Comparison of ENCODE assay signal across 17 mouse cellular contexts in genomic region chr9:45458363-45458762, GRCm38 (mm10). TPM values are rescaled to one million over a fixed set of nuclear protein-coding genes. Genes with fewer than 3 reads are reported as not detected.
DNase-seq lines count a peak whose midpoint lies in the region; ATAC-seq and TF ChIP-seq lines count a peak whose summit lies in the region.
"Had no signal": no experiment of that assay in that cellular context is flagged by ENCODE, and none has a peak within 500 bp of the region (broad histone marks: within the 10 kb centered on the region; RNA-seq: fewer than 3 reads in every experiment).

No protein-coding gene starts in this region.

- peaks cover 12% of the 10 kb centered on the region for H3K4me1 ChIP-seq in hindbrain, postnatal 0 days (ENCODE audit: insufficient read depth, low read length)
- peaks cover 15% of the 10 kb centered on the region; the same call in 1 of the 2 replicates for H3K4me1 ChIP-seq in hindbrain, embryonic 14.5 days (replicated peaks; ENCODE audit: control insufficient read depth, insufficient read depth, low read length)
- H3K4me1 ChIP-seq in forebrain, postnatal 0 days (ENCODE audit: insufficient read depth): peaks cover 14% of the 10 kb centered on the region
- H3K4me1 ChIP-seq in intestine, embryonic 15.5 days (replicated peaks): no peaks in the 10 kb centered on the region
- H3K4me1 ChIP-seq: heart, embryonic 13.5 days; limb, embryonic 15.5 days had no signal

- no peaks in the 10 kb centered on the region for H3K36me3 ChIP-seq in hindbrain, postnatal 0 days (ENCODE audit: insufficient read depth, low read length)
- H3K36me3 ChIP-seq in hindbrain, embryonic 14.5 days (replicated peaks; ENCODE audit: control insufficient read depth, insufficient read depth): peaks cover 4% of the 10 kb centered on the region; the same call in 1 of the 2 replicates
- H3K36me3 ChIP-seq in forebrain, postnatal 0 days (ENCODE audit: insufficient read depth): peaks cover 15% of the 10 kb centered on the region; the same call in 1 of the 2 replicates
- no peaks in the 10 kb centered on the region for H3K36me3 ChIP-seq in intestine, embryonic 15.5 days
- H3K36me3 ChIP-seq: heart, embryonic 13.5 days; limb, embryonic 15.5 days had no signal

- 0 out of 2 replicates have a peak overlapping the region, but pooled peaks have one; percentile 26 for H3K27ac ChIP-seq in hindbrain, postnatal 0 days
- H3K27ac ChIP-seq in hindbrain, embryonic 14.5 days: no peak overlapping the region
- peak overlapping the region; percentile 40 for H3K27ac ChIP-seq in forebrain, postnatal 0 days (ENCODE audit: low read depth, low read length)
- no peak overlapping the region for H3K27ac ChIP-seq in intestine, embryonic 15.5 days
- H3K27ac ChIP-seq: heart, embryonic 13.5 days; limb, embryonic 15.5 days had no signal

- no peak overlapping the region for H3K4me2 ChIP-seq in hindbrain, postnatal 0 days (ENCODE audit: low read depth, low read length)
- H3K4me2 ChIP-seq in hindbrain, embryonic 14.5 days (replicated peaks): no peak overlapping the region
- no peak overlapping the region for H3K4me2 ChIP-seq in forebrain, postnatal 0 days (ENCODE audit: low read depth)
- no peak overlapping the region for H3K4me2 ChIP-seq in intestine, embryonic 15.5 days (replicated peaks)
- H3K4me2 ChIP-seq: heart, embryonic 13.5 days; limb, embryonic 15.5 days had no signal

- DNase-seq in hindbrain, postnatal 0 days (ENCODE audit: low spot score): peak; percentile 35
- no peak for DNase-seq in hindbrain, embryonic 14.5 days (ENCODE audit: low spot score)
- peak; percentile 59 for DNase-seq in retina, postnatal 1 day
- no peak for DNase-seq in retina, embryonic 14.5 days (ENCODE audit: low spot score)
- peak; percentile 54 for DNase-seq in cerebellum, adult 9-11 months
- DNase-seq in forebrain, postnatal 0 days: peak; percentile 56
- no peak for DNase-seq in gastrocnemius, postnatal 14 days
- DNase-seq: adrenal gland, postnatal 36 days; heart, adult 11 months; heart, postnatal 36 days; kidney, adult 9 months; liver, postnatal 0 days had no signal

- H3K9ac ChIP-seq in hindbrain, postnatal 0 days (replicated peaks; ENCODE audit: low read length): no peak overlapping the region
- H3K9ac ChIP-seq in hindbrain, embryonic 14.5 days: no peak overlapping the region
- H3K9ac ChIP-seq in forebrain, postnatal 0 days: no peak overlapping the region
- H3K9ac ChIP-seq in intestine, embryonic 15.5 days: no peak overlapping the region
- H3K9ac ChIP-seq: heart, embryonic 13.5 days; limb, embryonic 15.5 days; liver, postnatal 0 days had no signal

- H3K27me3 ChIP-seq in hindbrain, postnatal 0 days (ENCODE audit: insufficient read depth, low read length): no peaks in the 10 kb centered on the region
- no peaks in the 10 kb centered on the region for H3K27me3 ChIP-seq in hindbrain, embryonic 14.5 days (ENCODE audit: control insufficient read depth, insufficient read depth, low read length)
- H3K27me3 ChIP-seq in forebrain, postnatal 0 days (ENCODE audit: insufficient read depth, low read length): no peaks in the 10 kb centered on the region
- no peaks in the 10 kb centered on the region for H3K27me3 ChIP-seq in intestine, embryonic 15.5 days (replicated peaks)
- H3K27me3 ChIP-seq: limb, embryonic 15.5 days had no signal

- TF ChIP-seq CTCF in hindbrain, postnatal 0 days (IDR thresholded peaks at IDR 0.05; ENCODE audit: low read depth): peak; percentile 23
- TF ChIP-seq CTCF in forebrain, postnatal 0 days (IDR thresholded peaks at IDR 0.05; ENCODE audit: low read depth): peak; percentile 41

- no peak for ATAC-seq in hindbrain, postnatal 0 days
- no peak for ATAC-seq in hindbrain, embryonic 14.5 days (ENCODE audit: low FRiP score)
- peak; percentile 42; the same call in 1 of the 2 replicates for ATAC-seq in forebrain, postnatal 0 days
- no peak for ATAC-seq in intestine, embryonic 15.5 days
- ATAC-seq: liver, postnatal 0 days had no signal

- intact Hi-C loops in gastrocnemius, postnatal 14 days (cut with DNase I; ENCODE audit: low total_unique reads): no loop called here

- WGBS in hindbrain, postnatal 0 days: 48% methylated on average over 14 of the region's 14 CpGs
- 54% methylated on average over 14 of the region's 14 CpGs for WGBS in hindbrain, embryonic 14.5 days
- 49% methylated on average over 14 of the region's 14 CpGs for WGBS in forebrain, postnatal 0 days
- 74% methylated on average over 14 of the region's 14 CpGs for WGBS in intestine, embryonic 15.5 days

- no peak overlapping the region for H3K4me3 ChIP-seq in hindbrain, postnatal 0 days (ENCODE audit: low read length)
- no peak overlapping the region for H3K4me3 ChIP-seq in hindbrain, embryonic 14.5 days (replicated peaks; ENCODE audit: low read length)
- no peak overlapping the region for H3K4me3 ChIP-seq in forebrain, postnatal 0 days (ENCODE audit: low read depth, low read length)
- no peak overlapping the region for H3K4me3 ChIP-seq in intestine, embryonic 15.5 days (replicated peaks)
- H3K4me3 ChIP-seq: erythroblast, embryonic 14.5 days; heart, embryonic 13.5 days; limb, embryonic 15.5 days had no signal

- H3K9me3 ChIP-seq in hindbrain, postnatal 0 days (ENCODE audit: low read length): no peaks in the 10 kb centered on the region
- H3K9me3 ChIP-seq in hindbrain, embryonic 14.5 days (ENCODE audit: control insufficient read depth, low read length): no peaks in the 10 kb centered on the region
- H3K9me3 ChIP-seq in forebrain, postnatal 0 days (ENCODE audit: low read length): no peaks in the 10 kb centered on the region
- H3K9me3 ChIP-seq in intestine, embryonic 15.5 days: no peaks in the 10 kb centered on the region
- H3K9me3 ChIP-seq: heart, embryonic 13.5 days; limb, embryonic 15.5 days had no signal

RNA-seq across cellular contexts. Expression of gene Dscaml1, which starts 31.9 kb away (rescaled TPM):
- 37.5 and 47.4 TPM in 2 replicates for total RNA-seq in hindbrain, postnatal 0 days (2014; rRNA removed)
- polyA plus RNA-seq in hindbrain, postnatal 0 days (2015; fragmentation: Nextera tagmentation; extraction: Ambion mirVana): 10.5 and 12.4 TPM in 2 replicates
- 13.2 and 15.1 TPM in 2 replicates for polyA plus RNA-seq in hindbrain, embryonic 14.5 days (2014; fragmentation: Nextera tagmentation; extraction: Ambion mirVana)
- total RNA-seq in forebrain, postnatal 0 days (2014; rRNA removed): 28.9 and 42.6 TPM in 2 replicates
- polyA plus RNA-seq in forebrain, postnatal 0 days (2015; fragmentation: Nextera tagmentation; extraction: Ambion mirVana): 13.4 and 19.6 TPM in 2 replicates
- under 1 TPM in 1 of 2 experiments, not detected in 1; 0.21 TPM for total RNA-seq in gastrocnemius, postnatal 14 days (2021)
- polyA plus RNA-seq in intestine, embryonic 15.5 days (2015; fragmentation: Nextera tagmentation; extraction: Ambion mirVana): 0.38 and 0.44 TPM in 2 replicates
- total RNA-seq: heart, postnatal 36 days; megakaryocyte-erythroid progenitor cell, adult 5-6 weeks had no signal
- polyA plus RNA-seq: erythroblast, embryonic 14.5 days; liver, postnatal 0 days had no signal

RNA-seq across cellular contexts. Expression of gene Fxyd2, which starts 58.9 kb away (rescaled TPM):
- 17.1 and 18.6 TPM in 2 replicates for total RNA-seq in hindbrain, postnatal 0 days (2014; rRNA removed)
- 19.5 and 21.5 TPM in 2 replicates for polyA plus RNA-seq in hindbrain, postnatal 0 days (2015; fragmentation: Nextera tagmentation; extraction: Ambion mirVana)
- 8.8 and 12.7 TPM in 2 replicates for polyA plus RNA-seq in hindbrain, embryonic 14.5 days (2014; fragmentation: Nextera tagmentation; extraction: Ambion mirVana)
- total RNA-seq in forebrain, postnatal 0 days (2014; rRNA removed): 22.6 and 22.7 TPM in 2 replicates
- polyA plus RNA-seq in forebrain, postnatal 0 days (2015; fragmentation: Nextera tagmentation; extraction: Ambion mirVana): 15.9 and 16.6 TPM in 2 replicates
- 1 to 10 TPM; 1.4 to 1.5 TPM for total RNA-seq in gastrocnemius, postnatal 14 days (2021)
- polyA plus RNA-seq in intestine, embryonic 15.5 days (2015; fragmentation: Nextera tagmentation; extraction: Ambion mirVana): 2.6 and 3.0 TPM in 2 replicates
- total RNA-seq: megakaryocyte-erythroid progenitor cell, adult 5-6 weeks had no signal
- polyA plus RNA-seq: erythroblast, embryonic 14.5 days had no signal

Comparison
In these comparisons a context has a peak if more than half of its experiments do, and no peak if none do; other contexts are left out.
1. DNase-seq: peak in hindbrain, postnatal 0 days (single experiment), retina, postnatal 1 day (single experiment), cerebellum, adult 9-11 months (single experiment) and forebrain, postnatal 0 days (single experiment); none in hindbrain, embryonic 14.5 days (single experiment), retina, embryonic 14.5 days (single experiment) and gastrocnemius, postnatal 14 days (single experiment).
2. H3K27ac ChIP-seq: peak in hindbrain, postnatal 0 days (single experiment) and forebrain, postnatal 0 days (single experiment); none in hindbrain, embryonic 14.5 days (single experiment) and intestine, embryonic 15.5 days (single experiment).